Mouse (Mus musculus): ENCODE measurements around the gene Rsph3a. TPM values are rescaled to one million over a fixed set of nuclear protein-coding genes. Genes with fewer than 3 reads are reported as not detected.
"Not testable (repeated sequence)": the region's sequence is repeated elsewhere in the genome, so short reads cannot be mapped to it uniquely, and the experiment has no call there.

The Rsph3a gene
- total and polyA plus RNA-seq, 3 experiments = 42.2 to 206 (median 43.2) TPM

DNA sequence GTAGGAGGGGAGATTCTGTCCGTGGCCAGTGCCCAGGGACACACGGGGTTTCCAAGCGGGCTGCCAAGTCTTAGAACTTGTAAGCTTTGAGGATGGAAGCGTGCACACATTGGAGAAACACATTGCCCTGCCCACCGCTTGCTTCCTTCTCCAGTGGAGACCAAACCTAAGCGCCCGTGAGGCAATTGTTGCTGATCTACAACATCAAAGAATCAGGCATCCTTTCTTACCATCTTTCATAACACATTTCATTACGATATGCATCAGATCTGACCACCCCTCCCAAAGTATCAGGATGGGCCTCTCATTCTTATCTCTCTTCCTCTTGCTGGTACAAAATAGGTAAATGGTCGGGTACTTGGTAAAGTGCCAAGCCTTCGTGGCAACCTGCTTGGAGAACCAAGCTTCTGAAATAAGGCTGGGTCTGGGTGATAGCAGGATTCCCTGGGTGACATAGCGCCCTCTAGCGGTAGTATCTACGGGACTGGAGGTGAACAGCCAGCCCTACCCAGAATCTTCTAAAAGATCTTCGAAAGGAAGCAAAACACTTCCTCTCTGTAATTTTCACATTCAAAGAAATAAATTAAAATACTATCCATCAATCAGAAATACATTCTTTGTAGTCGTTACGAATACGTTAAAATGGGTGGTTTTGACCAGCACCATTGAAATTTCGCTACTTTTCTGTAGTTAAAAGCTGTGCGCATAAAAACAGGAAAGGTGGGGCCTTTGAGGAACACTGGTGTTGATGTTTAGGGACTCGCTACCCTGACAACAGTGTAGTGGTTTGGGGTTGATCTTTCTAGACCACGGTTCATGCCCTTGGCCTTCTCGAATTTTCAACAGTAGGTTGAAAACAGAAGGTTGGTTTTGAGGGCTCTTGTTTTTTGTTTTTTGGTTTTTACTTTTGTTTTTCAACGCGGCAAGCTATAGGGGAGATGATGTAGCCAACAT, 17.6 kb upstream of the Rsph3a start:
- peak; percentile 79 for DNase-seq

DNA sequence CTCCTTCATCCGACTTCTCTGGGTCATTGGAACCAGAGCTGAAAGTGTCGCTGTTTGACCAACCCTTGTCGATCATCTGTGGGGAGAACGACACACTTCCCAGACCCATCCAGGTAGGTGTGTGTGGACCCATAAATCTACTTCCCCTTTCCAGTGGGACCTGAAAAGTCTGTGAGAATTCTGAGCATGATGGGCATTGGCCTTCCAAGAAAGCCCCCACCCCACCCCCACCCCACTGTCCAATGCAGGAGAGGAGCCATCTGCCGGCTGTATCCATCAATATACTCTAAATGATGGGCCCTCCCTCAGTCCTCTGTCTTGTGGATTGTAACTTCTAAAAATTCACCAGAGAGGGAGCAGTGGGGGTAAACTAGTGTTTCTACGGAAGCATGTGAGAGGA, 16.8 kb upstream of the Rsph3a start:
- no peak for DNase-seq

- DNase-seq = no peak
These were observed 16.1 kb upstream of the Rsph3a start for GRCm38 (mm10) chr17:7929279-7929678.

- DNase-seq = no peak
These were observed 14.1 kb upstream of the Rsph3a start for GRCm38 (mm10) chr17:7931096-7931990.

DNA sequence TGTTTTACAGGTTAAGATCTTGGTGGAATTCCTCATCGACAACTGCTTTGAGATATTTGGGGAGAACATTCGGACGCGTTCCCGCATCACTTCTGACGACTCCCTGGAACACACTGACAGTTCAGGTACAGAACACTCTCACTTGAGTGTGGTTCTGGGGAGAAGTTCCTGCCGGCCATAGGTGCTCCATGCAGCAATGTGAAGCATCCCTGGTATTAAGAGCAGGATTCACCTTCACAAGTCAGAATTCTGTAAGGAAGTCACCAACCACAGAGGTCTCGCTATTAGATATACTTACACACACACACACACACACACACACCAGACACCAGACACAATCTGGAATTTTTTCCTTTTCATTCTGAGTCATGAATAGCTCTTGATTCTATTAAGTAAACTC, 13.3 kb upstream of the Rsph3a start:
- DNase-seq = not testable (repeated sequence)

DNA sequence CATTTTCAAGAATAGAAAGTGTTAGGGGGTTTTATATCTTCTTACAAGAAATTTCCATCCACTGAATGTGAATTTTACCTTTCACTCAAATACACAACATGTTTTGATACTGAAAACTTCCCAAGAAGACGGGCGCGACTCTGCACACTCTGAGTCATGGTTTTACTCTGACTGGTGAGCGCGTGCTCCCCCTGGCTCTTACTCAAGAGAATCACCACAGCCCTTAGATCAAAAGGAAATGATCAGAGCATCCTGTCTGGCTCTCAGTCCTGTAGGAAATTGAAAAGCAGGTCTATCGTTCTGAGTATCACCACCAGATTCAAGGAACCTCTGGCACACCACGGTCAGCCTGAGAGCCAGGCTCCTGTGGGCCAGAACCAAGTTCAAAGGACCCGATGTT, 5.8 kb upstream of the Rsph3a start:
- DNase-seq = peak; percentile 66

- not testable (repeated sequence) for DNase-seq
These were observed 726 bp downstream of the Rsph3a start for GRCm38 (mm10) chr17:7946053-7946627.

DNA sequence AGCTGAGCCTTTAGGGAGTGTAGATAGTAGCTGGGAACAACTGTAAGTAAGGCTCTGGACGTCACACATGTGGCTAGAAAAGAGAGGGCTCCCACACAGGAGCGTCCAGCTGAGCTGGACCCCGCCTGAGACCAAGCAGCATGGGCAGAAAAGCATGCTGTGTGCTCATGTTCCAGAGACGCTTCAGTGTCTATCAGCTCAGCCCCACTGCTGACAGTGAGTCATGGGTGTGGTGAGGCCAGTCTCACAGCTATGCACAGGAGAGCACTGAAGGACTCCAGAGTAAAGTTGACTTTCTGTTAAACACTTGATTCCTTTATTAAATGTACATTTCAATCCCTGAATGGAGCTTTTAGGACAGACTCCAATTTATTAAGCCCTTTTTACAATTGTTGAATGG, 5.9 kb downstream of the Rsph3a start:
- not testable (repeated sequence) for DNase-seq

DNA sequence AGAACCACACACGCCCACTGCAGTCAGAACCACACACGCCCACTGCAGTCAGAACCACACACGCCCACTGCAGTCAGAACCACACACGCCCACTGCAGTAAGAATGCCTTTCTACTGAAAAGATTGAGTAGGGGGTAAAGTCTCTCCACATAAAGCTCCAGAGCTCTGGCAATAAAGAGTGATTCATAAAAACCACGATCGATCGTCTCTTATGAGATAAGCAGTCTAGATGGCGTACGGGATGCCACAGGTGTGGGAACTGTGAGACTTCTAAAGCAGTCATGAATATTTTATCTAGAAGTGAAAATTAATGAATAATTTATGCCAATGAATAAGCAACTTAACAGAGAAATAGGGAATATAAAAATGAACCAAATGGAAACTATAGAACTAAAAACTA, 11.8 kb downstream of the Rsph3a start:
- not testable (repeated sequence) for DNase-seq

- DNase-seq = not testable (repeated sequence)
These were observed 17.9 kb downstream of the Rsph3a start for GRCm38 (mm10) chr17:7963333-7963732.

GRCm38 (mm10) chr17:7964398-7964797, 19.0 kb downstream of the Rsph3a start:
- not testable (repeated sequence) for DNase-seq

GRCm38 (mm10) chr17:7968490-7968889, 23.1 kb downstream of the Rsph3a start:
- DNase-seq = not testable (repeated sequence)

DNA sequence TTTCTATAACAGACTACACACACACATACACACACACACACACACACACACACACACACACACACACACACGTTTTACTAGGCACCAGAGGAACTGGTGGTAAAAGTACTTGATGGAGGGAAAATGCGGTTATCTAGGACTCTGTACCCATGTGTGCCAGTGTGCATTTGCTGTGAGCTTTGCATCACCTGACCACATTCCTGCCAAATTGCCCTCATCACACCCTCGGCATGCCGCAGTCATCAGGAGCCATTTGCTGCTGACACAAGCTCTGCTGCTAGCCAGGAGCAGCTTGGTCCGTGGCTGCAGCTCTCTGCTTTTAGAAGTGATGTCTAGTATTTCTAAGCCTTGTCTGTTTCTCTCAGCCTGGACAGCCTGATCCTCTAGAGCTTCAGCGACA, 24.4 kb downstream of the Rsph3a start:
- DNase-seq = not testable (repeated sequence)

DNA sequence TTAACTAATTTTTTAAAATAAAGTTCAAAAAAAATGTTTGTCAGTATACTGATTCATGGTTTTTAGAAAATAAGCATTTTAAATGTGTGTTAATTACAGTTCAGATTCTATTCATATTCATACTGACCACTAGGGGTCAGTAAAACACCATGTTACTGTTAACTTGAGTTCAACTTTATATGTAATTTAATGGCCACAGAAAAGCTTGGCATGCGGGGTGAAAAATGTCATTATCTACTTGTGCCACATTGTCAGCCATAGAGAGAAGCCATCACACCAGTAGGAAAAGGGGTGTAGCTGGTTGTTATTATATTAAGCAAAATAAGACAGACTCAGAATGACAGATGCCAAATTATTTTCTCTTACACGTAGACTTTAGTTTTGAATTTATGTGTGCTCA, 38.1 kb downstream of the Rsph3a start:
- DNase-seq = not testable (repeated sequence)

DNA sequence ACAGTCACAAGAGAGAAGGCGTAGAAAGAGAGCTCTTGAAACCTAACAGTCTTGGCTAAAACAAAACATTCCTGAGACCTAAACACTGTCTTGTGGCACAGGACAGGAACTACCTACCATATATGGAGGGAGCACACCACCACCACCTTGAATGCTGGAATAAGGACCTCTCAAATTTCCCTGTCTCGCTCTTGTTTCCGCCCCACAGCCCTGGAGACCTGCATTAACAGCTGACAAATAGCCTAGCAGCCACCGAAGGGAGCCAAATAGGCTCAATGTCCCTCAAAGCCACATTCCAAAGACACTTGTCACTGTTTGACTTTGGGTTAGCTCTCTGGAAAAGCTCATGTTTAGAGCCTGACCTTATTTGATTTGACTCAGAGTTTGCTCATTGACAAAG, 40.2 kb downstream of the Rsph3a start:
- peak; percentile 18 for DNase-seq

DNA sequence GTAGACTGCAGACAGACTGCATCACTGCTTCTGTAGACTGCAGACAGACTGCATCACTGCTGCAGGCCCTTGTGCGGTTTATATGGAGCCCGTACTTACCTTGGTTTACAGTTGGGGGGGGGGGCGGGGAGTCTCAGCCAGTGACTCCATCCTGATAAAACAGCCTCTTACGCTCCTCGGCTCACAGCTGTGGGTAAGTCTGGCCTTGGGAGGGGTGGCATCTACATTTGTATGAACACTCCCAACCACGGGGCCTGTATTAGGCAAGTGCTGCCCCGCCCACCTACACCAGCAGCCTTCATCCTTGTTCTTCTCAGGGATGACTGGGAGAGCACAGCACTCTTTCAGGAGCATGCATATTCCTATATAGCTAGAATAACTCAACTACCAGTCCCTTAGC, 41.6 kb downstream of the Rsph3a start:
- DNase-seq = peak; percentile 18

GRCm38 (mm10) chr17:8003248-8003647, 57.8 kb downstream of the Rsph3a start:
- DNase-seq = not testable (repeated sequence)

DNA sequence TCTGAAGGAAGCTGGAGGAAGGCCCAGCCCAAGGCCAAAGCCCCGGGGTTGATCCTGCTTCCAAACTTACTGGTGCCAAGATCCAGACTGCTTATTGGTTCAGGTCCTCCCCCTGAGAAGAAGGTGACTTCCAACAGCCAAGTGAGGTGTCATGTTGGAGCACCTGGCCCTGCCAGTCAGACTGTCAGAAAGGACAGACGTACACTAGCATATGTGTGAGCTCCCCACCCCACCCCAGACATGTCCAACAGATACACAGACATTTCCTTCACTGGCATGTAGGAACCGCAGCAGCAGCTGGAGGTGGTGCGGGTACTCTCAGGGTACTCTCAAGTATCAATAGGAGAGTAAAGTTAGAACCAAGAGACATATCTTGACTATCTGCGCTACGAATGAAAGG, 61.4 kb downstream of the Rsph3a start:
- not testable (repeated sequence) for DNase-seq

DNA sequence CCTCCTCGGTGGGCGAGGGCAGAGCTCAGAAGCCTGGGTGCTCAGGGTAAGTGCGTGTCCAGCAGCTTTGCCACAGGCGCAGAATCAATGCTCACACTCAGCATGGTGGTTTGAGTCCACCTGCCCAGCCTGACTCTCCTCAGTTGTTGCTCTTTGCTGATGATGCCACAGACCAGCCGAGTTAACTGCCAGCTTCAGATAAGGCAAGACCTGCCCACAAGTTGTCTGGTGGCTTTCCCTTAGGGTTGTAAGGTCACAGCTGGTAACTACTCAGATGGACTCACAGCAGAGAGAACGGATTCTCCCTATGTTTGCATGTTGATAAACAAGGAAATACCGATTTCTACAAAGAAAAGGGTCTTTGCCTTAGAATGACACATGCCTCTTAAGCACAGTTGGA, 64.2 kb downstream of the Rsph3a start:
- not testable (repeated sequence) for DNase-seq

GRCm38 (mm10) chr17:8013974-8014373, 68.6 kb downstream of the Rsph3a start:
- not testable (repeated sequence) for DNase-seq

- DNase-seq = not testable (repeated sequence)
These were observed 77.3 kb downstream of the Rsph3a start for GRCm38 (mm10) chr17:8022675-8023074.

GRCm38 (mm10) chr17:8027475-8028168, 82.2 kb downstream of the Rsph3a start:
- DNase-seq = not testable (repeated sequence)

Data from adrenal gland, adult 2 months (tissue).